Mouse (Mus musculus): ENCODE measurements around the gene Setd1b.
A peak's percentile ranks its signal among the peaks of the same experiment; 100 is the strongest.

The Setd1b gene

DNA sequence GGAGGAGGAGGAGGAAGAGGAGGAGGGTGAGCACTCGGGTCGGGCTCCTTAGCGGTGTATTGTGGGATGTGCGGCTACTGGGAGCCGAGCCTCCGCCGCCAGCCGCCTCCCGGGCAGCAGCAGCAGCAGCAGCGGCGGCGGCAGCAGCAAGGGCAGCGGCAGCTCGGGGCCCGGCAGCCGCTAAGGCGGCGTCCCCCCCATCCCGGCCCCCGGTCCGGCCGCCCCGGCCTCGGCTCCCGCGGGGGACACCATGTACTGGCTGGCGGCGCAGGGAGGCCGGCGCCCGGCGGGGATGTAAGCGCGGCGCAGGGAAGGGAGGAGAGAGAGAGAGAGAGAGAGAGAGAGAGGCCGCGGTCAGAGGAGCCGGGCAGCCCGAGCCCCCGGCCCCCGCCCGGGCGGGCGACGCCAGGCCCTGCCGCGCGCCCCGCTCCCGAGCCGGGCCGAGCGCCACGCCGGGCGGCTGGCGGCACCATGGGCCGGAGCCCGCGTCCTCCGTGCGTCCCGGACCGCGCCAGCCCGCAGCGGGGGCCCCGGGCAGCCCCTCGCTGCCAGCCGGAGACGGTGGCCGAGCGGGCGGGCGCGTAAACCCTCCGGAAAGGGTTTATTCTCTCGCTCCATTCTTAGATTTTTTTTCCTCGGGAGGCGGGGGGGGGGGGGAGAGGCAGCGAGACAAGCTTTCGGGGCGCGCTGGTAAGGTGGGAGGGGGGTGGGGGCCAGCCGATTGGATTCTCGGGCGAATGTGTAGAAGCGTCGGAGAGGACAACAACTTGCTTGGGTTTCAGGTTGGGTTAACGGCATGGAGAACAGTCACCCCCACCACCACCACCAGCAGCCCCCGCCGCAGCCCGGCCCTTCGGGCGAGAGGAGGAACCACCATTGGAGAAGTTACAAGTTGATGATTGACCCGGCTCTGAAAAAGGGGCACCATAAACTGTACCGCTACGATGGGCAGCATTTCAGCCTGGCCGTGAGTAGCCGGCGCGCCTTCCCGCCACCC, at the start of gene Setd1b:
TSS of gene Setd1b (plus strand) at position 33 of the 997 bp plus-strand sequence.
- peak; percentile 78 for DNase-seq

DNA sequence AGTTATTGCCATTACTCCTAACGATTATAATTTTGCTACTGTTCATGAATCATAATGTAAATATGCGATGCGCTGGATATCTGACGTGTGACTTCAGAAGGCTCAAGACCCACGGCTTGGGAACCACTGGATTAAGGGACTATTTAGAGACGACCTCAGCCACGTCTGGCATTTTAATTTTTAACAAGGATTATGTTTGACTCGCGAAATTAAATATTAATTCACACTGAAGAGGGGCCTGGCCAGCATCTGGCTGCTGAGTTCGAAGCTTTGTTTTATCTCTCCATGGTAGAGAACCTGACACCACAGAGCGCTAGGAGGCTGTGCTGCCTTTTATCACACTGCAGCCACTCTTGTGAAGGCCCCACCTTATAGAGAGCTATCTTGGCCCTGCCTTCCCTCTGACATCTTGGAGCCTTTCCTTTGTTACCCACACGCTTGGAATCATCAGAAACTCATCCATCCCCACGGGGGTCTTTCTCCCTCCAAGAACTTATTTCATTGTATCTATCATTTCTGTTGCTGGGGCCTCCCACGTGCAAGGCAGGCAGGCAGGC, 48.8 kb upstream of the Setd1b start:
- DNase-seq: peak; percentile 80

DNA sequence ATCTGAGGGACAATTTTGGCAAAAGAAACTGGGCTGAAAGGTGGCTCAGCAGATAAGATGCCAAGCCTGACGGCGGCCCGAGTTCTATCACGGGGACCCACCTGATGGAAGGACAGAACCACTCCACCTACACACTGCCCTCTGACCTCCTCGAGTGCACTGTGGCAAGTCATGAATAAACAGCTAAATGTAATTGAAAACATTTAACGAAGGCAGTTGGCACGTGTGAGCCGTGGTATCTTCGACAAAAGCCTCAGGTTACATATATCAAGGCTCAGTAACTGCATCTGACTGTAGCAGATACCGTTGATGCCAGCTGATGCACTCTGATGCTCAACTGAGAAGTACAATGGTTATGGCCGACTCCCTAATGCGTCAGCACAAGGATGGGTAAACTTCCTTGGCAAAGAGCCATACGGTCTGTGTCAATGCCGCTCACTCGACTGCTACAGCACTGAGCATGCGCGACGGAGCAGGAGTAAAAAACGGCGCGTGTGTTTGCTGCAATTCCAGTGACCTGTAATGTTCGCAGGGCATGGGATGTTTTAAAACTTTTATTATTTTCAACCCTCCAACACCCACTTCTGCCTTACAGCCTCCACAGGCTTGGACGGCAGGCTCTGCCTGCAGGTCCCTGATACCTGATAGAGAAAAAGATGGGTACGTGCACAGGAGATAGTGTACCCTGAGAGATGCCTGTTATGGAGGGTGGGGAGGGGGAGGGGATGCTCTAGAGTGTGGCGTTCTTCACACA, 47.6 kb upstream of the Setd1b start:
- peak; percentile 72 for DNase-seq

DNA sequence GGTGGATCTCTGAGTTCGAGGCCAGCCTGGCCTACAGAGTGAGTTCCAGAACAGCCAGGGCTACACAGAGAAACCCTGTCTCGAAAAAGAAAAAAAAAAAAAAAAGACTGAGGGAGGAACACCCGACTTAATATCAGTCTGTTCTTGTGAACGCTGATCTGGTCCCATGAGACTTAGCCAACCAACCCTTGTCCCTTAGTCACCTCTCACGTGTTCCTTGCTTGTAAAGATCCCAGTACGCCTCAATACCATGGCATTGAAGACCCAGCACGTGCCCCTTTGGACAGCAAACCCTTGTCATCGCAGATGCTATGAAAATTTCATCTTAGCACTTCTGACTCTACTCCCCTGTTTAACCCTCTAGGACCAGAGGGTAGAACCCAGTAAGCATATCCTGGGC, 45.7 kb upstream of the Setd1b start:
- peak; percentile 60 for DNase-seq

DNA sequence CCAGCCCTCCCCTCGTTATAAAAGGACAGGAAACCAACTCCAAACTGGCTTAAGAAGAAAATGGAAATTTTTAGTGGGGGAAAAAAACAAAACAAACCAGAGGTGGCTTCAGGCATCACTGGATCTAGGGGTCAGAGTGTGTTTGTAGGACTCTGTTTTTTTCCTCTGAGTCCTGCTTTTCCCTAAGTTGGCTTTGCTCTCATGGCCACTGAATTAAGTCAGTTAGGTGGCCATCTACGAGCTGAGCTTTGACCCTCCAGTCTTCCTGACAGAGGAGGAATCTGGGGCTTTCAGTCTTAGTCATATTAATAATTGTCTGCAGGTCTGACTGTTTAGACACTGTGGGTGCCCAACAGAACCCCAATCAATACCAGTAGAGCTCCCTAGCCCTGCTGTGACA, 43.5 kb upstream of the Setd1b start:
- peak; percentile 62 for DNase-seq

DNA sequence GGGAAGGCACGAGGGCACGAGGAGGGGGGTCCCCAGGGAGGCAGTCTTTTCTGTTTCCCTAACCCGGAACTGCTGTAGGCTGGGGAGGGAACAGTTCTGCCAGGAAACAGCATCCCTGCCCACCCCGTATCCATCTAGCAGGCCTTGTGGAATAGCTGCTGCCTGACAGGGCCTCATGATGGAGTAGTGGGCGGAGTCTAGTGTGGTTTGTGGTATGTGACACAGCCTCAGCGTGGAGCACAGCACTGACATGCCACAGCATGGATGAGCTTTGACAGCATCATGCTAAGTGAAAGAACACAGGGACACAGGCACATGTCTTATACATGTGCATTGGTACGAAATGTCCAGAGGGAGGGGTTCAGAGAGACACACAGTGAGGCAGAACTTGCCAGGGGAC, 39.6 kb upstream of the Setd1b start:
- DNase-seq: no peak

DNA sequence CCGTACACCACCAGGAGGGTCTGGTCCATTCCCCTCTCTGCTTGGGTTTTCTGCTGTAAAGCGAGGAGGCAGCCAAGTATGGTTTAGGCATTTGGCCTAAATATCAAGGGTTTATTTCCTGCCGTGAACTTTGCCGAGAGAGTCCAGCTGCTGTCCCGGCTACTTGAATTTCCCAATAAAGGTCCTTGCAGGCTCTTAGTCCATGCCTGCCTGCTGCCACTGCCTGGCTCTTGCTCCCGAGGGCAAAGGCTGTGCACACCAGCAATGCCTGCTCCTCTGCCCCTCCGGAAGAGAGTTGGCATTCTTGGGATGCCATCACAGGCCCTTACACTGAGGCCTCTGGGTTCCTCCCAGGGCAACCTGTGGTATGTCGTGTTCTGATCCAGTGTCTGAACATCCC, 38.4 kb upstream of the Setd1b start:
- DNase-seq: peak; percentile 91

DNA sequence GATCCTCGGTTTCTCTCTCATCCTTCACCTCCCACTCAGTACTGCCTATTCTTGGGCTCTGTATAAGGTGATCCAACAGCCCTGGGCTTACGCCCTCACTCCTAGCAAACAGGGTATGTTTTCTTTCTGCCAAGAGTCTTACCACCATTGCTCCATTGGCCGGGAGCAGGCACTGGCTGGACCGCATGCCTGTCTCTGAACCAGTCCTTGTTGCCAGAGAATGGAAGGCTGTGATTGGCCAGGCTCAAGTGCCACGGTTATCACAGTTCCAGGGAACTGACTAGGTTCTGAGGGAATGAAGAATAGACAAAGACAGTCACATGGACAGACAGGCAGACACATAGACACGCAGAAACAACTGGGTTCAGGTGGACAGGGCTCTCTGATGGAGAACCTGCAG, 37.2 kb upstream of the Setd1b start:
- DNase-seq: no peak

DNA sequence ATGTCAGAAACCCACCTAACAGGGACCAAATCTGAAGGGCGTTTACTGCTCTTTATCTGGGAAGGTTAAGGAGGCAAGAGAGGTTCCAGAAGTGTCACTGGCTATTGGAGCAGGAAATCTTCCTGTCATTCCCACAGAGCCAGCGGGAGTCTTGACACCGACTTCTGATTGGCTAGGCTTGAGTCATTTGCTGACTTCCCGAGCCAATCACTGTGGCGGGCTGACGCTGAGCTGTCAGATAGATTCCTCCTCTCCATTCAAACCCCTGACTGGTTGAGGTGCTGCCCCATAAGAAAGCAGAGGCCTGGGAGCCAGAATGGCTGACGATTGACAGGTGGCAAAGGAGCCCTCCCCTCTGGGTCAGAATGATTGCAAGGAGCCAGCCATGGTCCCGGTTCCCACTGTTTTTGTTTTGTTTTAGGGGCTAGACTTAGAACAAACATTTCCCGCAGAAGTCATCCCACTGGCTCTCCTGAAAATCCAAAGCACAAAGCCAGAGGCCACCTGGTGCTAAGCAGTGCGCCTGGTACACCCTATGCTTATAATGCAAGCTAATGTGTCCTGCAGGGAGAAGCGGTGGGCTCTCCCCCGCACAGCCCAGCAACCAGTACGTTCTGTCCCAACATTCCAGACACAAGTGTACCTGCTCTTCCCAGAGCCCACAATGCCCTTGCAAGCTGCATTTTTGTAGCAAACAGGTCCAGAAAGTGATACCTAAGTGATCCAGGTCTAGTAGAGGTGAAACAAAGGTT, 32.4 kb upstream of the Setd1b start:
- DNase-seq: peak; percentile 44

DNA sequence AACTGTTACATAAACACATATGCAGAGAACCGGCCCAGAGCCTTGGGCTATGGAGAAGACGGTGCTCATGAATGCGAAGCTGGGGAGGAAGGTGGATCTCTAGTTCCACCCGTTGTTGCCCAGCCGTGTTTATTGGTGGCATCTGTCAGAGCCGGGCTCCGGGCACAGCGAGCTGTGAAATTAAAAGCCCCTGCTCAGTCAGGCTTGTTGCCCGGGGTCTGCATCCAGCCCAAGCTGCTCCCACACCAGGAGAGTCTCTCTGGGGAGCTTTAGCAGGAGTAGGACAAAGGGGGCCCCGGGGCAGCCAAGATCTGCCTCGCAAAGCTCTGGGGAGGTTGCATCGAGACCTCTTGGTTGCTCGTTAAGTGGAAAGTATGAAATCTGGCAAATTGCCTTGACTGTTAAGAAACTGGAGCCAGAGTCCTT, 31.7 kb upstream of the Setd1b start:
- DNase-seq: peak; percentile 67

DNA sequence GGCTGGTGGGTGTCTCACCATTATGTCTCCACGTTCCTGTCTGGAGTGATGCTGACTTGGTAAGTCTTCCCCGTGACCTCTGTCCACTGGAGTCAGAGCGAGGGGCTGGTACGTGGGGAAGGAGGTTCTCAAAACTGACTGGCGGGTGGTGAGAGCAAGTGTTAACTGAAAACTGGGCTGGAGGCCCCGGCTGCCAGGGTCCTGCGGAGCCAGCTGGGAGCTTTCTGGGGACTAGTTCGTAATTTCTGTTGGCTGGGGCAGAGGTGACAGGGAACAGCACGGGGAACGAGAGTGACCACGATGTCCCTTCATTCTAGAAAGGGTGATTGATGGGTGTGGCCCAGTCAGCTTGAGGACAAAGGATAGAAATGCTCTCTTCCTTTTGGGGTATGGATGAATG, 27.9 kb upstream of the Setd1b start:
- DNase-seq: no peak

DNA sequence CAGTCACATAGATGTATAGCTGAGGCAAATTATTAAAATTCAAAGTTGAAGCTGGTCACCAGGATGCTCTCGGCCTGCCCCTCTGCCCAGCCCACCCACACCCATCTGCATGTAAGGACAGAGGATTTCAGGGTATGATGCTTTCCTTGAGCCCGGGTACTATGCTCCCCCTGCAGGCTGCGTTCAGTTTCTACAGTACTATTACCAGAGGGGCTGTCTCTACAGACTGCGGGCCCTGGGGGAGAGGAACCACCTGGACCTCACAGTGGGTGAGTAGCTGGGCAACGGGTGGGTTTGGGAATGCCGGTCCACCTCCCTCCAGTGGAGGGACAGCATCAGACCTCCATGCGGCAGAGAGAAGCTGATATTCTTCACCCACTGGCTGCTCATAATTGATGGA, 27.1 kb upstream of the Setd1b start:
- no peak for DNase-seq

DNA sequence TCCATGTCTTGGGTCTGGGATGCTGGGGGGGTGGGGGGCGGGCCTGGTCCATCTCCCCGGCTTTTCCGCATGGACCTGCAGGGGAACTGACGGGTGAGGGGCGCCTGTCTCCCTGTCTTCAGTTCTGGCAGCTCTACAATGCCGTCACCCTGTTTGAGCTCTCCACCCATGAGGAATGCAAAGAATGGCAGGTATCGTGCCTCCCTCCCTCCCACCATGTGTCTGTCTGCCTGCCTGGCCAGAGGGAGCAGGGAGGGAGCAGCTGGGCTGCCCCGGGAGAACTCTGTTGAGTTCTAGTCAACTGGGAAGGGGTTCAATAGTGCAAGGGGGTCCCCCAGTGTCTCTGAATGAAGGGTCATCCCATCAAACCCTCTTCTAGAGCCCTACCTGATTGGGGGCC, 25.9 kb upstream of the Setd1b start:
- no peak for DNase-seq

DNA sequence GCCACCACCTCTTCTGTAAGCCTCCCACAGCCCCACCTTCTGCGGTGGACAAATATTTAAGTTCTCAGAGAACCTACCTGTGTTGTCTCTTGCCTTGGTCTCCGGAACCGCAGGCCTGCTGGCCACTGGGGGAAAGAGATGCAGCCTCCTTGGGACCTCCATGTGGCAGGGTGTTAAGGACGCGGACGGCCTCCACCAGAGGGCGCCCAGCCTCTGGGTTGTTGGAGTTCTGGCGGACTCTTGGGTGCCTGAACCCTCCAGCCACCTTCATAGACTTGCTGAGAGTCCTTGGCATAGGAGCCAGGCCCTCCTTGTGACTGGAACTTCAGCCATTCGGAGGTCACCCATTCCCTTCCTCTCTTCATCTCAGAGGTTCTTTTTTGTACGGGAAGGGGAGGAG, 24.7 kb upstream of the Setd1b start:
- peak; percentile 84 for DNase-seq

DNA sequence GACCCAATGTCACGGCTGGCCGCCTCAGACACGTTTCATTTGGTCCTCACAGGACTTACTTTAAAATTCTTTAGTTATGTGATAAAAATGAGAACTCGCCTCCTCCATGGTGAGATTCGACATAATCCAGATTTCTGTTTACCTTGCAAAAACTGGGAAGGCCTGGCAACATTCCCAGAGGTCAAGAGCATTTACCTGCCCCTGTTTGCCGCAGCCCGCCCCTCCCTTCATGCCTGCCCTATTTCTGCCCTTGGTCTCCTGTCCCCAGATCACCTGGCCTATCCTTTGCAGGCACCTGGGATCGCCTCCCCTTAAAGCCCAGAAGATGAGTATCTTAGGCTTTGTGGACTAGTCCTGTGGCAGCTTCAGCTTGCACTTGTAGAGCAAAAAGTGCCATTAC, 24.2 kb upstream of the Setd1b start:
- peak; percentile 52 for DNase-seq

DNA sequence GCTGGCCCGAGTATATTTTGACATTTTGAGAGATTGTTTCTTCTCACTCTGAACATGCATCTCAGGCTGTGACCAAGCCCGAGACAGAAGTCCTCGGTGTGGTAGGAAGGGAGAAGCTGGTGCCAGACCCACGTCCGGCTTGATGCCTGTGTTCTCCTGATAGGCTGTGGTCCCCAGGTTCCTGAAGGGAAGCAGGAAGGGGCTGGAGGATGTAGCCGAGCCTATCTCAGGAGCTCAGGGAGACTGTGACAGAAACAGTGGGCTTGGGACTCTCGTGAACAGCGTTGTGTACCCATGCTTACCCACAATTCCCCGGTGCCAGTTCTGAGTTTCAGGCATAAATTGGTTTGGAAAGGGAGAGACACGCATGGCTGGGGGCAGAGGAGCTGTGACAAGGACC, 23.2 kb upstream of the Setd1b start:
- DNase-seq: no peak

DNA sequence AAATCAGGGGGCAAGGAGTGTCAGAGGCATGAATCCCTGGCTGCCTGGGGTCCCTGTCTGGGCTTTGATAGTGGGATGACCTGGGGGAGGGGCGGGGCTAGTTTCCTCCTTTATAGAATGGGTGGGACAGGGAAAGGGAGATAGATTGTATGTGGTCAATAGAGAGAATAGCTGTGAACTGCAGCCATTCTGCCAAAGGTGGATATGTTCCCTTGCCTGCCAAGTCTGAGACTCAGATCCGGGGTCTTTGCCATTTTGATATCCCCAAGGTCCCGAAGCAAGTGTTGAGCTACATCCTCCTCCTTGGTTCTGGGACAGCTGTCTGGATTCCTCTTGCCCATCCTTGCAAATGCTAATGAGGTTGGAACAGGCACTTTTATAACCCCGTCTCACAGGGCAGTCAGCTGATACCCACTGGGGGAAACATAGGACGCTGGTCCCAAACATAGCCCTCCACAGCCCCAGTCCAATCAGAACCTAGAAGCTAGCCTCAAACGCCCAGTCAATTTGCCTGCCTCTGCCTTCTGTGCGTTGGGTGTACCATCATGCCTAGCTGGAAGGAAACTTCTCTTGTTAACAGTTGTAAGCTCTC, 21.3 kb upstream of the Setd1b start:
- no peak for DNase-seq

DNA sequence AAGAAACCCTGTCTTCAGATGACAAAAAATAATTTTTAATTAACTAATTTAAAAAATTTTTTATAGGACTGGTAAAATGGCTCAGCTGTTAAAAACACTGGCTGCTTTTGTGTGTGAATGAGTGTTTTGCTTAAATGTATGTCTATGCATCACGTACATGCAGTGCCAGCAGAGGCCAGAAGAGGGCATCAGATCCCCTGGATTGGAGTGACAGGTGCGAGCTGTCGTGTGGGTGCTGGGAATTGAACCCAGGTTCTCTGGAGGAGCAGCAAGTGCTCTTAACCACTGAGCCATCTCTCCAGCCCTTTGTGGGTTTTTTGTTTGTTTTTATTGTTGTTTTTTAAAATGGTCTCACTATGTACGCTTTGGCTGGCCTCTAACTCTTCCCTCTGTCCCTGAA, 19.8 kb upstream of the Setd1b start:
- DNase-seq: no peak

DNA sequence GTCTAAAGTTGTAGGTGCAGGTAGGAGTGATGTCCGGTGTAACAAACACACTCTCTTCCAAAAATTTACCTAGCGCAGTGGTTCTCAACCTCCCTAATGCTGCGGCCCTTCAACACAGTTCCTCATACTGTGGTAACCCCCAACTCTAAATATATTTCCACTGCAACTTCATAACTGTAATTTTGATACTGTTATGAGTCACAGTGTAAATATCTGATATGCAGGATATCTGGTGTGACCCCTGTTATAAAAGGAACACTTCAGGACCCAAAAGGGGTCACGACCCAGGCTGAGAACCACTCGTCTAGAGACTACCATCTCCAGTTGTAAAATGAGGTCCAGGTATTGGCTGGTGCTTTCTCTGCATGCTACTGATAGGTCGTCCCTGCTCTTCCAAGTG, 16.9 kb upstream of the Setd1b start:
- no peak for DNase-seq

DNA sequence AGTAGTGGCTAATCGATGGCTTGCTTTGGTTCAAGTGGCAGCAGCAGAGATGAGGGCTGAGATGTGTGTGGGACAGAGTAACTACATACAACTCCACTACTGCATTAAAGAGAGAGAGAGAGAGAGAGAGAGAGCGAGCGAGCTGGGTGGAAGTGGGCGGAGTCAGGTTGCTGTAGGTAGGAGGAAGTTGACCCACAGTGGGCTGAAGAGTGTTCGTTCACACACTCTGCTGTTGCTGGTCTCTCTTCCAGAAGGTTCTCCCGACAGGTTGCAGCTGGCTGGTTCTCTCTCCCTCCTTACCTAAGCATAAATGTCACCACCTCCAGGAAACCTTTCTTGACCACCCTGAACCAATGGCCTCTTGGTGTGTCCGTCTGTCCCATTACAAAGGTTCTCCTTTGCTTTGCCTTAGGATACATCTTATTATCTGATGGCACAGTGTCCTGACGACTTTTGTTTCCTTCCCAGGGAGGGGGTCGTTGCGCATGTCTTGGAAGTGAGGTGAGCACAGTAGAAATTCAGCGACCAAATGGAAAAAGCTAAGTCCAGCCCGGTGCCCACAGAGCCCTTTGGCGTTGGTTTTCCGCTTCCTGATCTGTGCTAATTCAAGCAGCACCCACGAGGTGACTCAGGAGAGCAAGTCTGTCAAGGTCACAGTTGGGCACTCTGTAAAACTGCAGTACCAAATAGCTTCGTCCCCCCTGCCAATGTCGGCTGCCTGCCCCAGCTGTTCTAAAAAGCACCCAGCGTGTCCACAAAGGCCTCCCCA, 16.2 kb upstream of the Setd1b start:
- DNase-seq: peak; percentile 52

DNA sequence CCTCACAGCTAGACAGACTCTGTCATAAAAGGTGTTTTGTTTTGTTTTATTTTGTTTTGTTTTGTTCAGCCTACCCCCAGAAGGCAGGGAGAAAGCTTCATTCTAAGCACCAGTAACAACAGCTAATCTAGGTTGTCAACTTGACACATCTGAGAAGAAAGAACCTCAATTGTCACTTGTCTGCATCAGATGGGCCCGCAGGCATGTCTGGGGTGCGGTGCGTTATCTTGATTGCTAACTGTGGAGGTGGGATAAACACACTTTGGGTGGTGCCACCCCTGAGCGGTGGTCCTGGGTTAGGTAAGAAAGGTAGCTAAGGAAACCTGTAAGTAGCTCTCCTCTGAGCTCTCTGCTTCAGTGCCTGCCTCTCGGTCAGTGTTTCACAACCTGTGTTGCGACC, 15.0 kb upstream of the Setd1b start:
- DNase-seq: no peak

All from kidney, adult 9 months (tissue).